In genomic region chr8:121023003-121023402, GRCm38 (mm10) we compare ENCODE assay signal across 16 mouse cellular contexts.
"Had no signal": no experiment of that assay in that cellular context is flagged by ENCODE, and none has a peak within 500 bp of the region (broad histone marks: within the 10 kb centered on the region; RNA-seq: fewer than 3 reads in every experiment).

No protein-coding gene starts in this region.

- H3K9me3 ChIP-seq: liver, embryonic 13.5 days had no signal

- H3K4me1 ChIP-seq: liver, embryonic 13.5 days had no signal

- H3K27ac ChIP-seq: layer of hippocampus, adult 2 months; liver, embryonic 13.5 days; stomach, postnatal 0 days had no signal

- H3K36me3 ChIP-seq: liver, embryonic 13.5 days had no signal

- H3K4me3 ChIP-seq: layer of hippocampus, adult 2 months; liver, embryonic 13.5 days had no signal

- H3K4me2 ChIP-seq: liver, embryonic 13.5 days; midbrain, embryonic 11.5 days had no signal

- H3K9ac ChIP-seq: liver, embryonic 13.5 days had no signal

- DNase-seq: kidney, adult 11 months; kidney, adult 8-10 months; kidney, postnatal 14 days; layer of hippocampus, adult 9-11 months; liver, embryonic 13.5 days; lung, adult 2 months; lung, postnatal 14 days; lung, postnatal 4 days; midbrain, embryonic 14.5 days; right cerebral cortex, adult 18-20 months; right cerebral cortex, postnatal 14 days; right cerebral cortex, postnatal 4 days had no signal

- ATAC-seq: inflammation-experienced regulatory T-cells, adult 6 months had no signal
